8 mouse cellular contexts compared by ENCODE assay signal in the genomic region with DNA sequence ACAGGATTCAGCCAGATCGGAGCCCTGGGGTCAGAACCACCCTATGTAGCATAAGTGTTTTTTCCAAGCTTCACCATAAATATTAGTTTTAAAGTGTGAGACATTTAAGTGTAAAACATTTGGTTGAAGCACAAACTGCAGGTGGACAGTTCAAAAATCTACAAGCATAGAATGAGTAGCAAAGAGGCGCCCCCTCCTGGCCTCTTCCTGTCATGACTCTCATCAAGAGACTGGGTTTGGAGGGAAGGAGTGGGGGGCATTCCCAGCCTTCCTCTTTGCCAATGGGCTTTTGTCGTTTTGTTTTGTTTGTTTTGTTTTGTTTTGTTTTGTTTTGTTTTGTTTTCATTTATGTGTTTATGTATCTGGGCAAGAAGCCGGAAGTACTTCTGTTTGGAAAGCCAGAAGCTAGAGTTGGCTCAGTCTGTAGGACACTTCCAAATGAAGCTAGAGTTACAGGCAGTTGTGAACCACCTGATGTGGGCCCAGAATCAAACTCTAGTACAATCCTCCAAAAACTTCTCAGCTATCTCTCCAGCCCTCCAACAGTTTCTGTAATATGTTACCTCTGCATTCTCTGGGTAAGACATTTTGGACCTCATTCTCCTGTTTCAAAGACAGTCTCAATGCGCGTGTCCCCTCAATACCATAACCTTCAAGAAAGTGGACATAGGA. TPM values are rescaled to one million over a fixed set of nuclear protein-coding genes. Genes with fewer than 3 reads are reported as not detected.
DNase-seq lines count a peak whose midpoint lies in the region; ATAC-seq and TF ChIP-seq lines count a peak whose summit lies in the region.

No protein-coding gene starts in this region.

- DNase-seq in layer of hippocampus, adult 2 months (ENCODE audit: low spot score in 2 of 2): peak; percentile 44 to 64
- no peak for DNase-seq in layer of hippocampus, adult 9-10 months (ENCODE audit: low spot score)
- peak; percentile 86 for DNase-seq in NIH3T3 (ENCODE audit: low read depth)
- DNase-seq in cerebellum, postnatal 10 days: peak; percentile 83 to 86
- DNase-seq in limb, embryonic 11.5 days (ENCODE audit: low spot score): peak; percentile 80
- DNase-seq in retina, embryonic 14.5 days (ENCODE audit: low spot score): peak; percentile 80
- DNase-seq in yolk sac, embryonic 10.5 days (ENCODE audit: low spot score): peak; percentile 21

- no peak overlapping the region for H3K9ac ChIP-seq in heart, embryonic 15.5 days
- H3K9ac ChIP-seq in limb, embryonic 11.5 days (ENCODE audit: low read length): no peak overlapping the region

- H3K4me1 ChIP-seq in heart, embryonic 15.5 days (replicated peaks): peaks cover 22% of the 10 kb centered on the region
- no peaks in the 10 kb centered on the region for H3K4me1 ChIP-seq in limb, embryonic 11.5 days (ENCODE audit: control insufficient read depth, insufficient read depth, low read length)

- no peak overlapping the region for H3K4me2 ChIP-seq in heart, embryonic 15.5 days
- H3K4me2 ChIP-seq in limb, embryonic 11.5 days (ENCODE audit: low read depth, severe bottlenecking): no peak overlapping the region

- no peak for ATAC-seq in heart, embryonic 15.5 days (replicated peaks; ENCODE audit: insufficient number of reproducible peaks, insufficient read depth, low FRiP score, low read depth)
- no peak for ATAC-seq in limb, embryonic 11.5 days (ENCODE audit: insufficient number of reproducible peaks, low FRiP score, low TSS enrichment, low read depth)

- H3K27me3 ChIP-seq in heart, embryonic 15.5 days: no peaks in the 10 kb centered on the region
- no peaks in the 10 kb centered on the region for H3K27me3 ChIP-seq in limb, embryonic 11.5 days (ENCODE audit: control insufficient read depth, insufficient read depth, low read length)

- H3K36me3 ChIP-seq in heart, embryonic 15.5 days: peaks cover 14% of the 10 kb centered on the region; the same call in 1 of the 2 replicates
- H3K36me3 ChIP-seq in limb, embryonic 11.5 days (ENCODE audit: control insufficient read depth, insufficient read depth, low read length): no peaks in the 10 kb centered on the region

- H3K27ac ChIP-seq in layer of hippocampus, adult 2 months: peak overlapping the region; percentile 73
- H3K27ac ChIP-seq in heart, embryonic 15.5 days: peak overlapping the region; percentile 82
- no peak overlapping the region for H3K27ac ChIP-seq in limb, embryonic 11.5 days (replicated peaks; ENCODE audit: low read depth, low read length)

- 59% methylated on average over 6 of the region's 6 CpGs for WGBS in heart, embryonic 15.5 days
- WGBS in limb, embryonic 11.5 days: 61% methylated on average over 6 of the region's 6 CpGs

- no peaks in the 10 kb centered on the region for H3K9me3 ChIP-seq in heart, embryonic 15.5 days (replicated peaks)
- no peaks in the 10 kb centered on the region for H3K9me3 ChIP-seq in limb, embryonic 11.5 days (ENCODE audit: control insufficient read depth, low read length)

- no peak overlapping the region for H3K4me3 ChIP-seq in layer of hippocampus, adult 2 months
- no peak overlapping the region for H3K4me3 ChIP-seq in heart, embryonic 15.5 days
- no peak overlapping the region for H3K4me3 ChIP-seq in limb, embryonic 11.5 days (ENCODE audit: low read depth, low read length)

- TF ChIP-seq CTCF in layer of hippocampus, adult 2 months (conservative IDR thresholded peaks at IDR 0.05): peak; percentile 89

RNA-seq across cellular contexts. Expression of a gene that starts 1.3 kb away (rescaled TPM):
- 10 to 100 TPM; 15.3 to 18.3 TPM for total RNA-seq in layer of hippocampus, adult 2 months (2021)
- polyA plus RNA-seq in heart, embryonic 15.5 days (2015; fragmentation: Nextera tagmentation; extraction: Ambion mirVana): 13.6 and 14.8 TPM in 2 replicates
- polyA plus RNA-seq in limb, embryonic 11.5 days (2014; fragmentation: Nextera tagmentation; extraction: Ambion mirVana): 19.8 and 20.3 TPM in 2 replicates

RNA-seq across cellular contexts. Expression of a gene that starts 33.8 kb away (rescaled TPM):
- 10 to 100 TPM; 46.2 to 46.9 TPM for total RNA-seq in layer of hippocampus, adult 2 months (2021)
- polyA plus RNA-seq in heart, embryonic 15.5 days (2015; fragmentation: Nextera tagmentation; extraction: Ambion mirVana): 53.2 and 54.3 TPM in 2 replicates
- 1.7 and 2.2 TPM in 2 replicates for polyA plus RNA-seq in limb, embryonic 11.5 days (2014; fragmentation: Nextera tagmentation; extraction: Ambion mirVana)

Comparison
In these comparisons a context has a peak if more than half of its experiments do, and no peak if none do; other contexts are left out.
1. RNA of a gene that starts 33.8 kb away (polyA plus RNA-seq): 53.2 to 54.3 TPM in heart, embryonic 15.5 days; 1.7 to 2.2 TPM in limb, embryonic 11.5 days; every median in the first group is over 10 times any median in the second.